Mouse (Mus musculus) liver, postnatal 0 days (tissue): ENCODE measurements around the gene Armh4.

ENCODE experiments used
- CTCF ChIP-seq: sonication (generic); IDR thresholded peaks from 2 replicates; pipeline ENCODE4 v1.5.1; 2016; ENCODE audit warnings: antibody characterized with exemption, low read depth
- EP300 ChIP-seq: IDR thresholded peaks from 2 replicates; pipeline ENCODE4 v1.6.1; 2016; ENCODE audit warnings: antibody characterized with exemption, low read depth, mild to moderate bottlenecking

DNA sequence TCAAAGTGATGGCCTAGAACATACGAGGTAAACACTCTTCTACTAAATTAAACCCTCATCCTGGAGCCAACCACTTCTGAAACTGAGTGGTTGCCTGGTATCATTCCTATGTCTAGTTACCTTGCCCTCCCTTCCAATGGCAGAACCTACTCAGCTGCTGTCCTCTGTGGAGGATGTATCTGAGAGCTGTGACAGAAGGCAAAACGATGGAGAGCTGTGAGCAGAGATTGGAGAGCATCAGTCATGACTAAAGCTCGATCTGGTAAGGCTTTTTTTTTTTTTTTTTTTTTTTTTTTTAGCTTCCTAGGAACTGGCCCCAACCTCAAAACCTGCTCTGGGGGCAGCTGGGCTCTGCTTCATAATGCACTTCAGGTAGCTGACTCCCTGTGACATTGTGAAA lies 60.4 kb downstream of the Armh4 start:
- TF ChIP-seq CTCF, result no peak
- TF ChIP-seq EP300, result no peak
